Mouse (Mus musculus) kidney, embryonic 14.5 days (tissue): ENCODE data around the gene Mob3b. TPM values are rescaled to one million over a fixed set of nuclear protein-coding genes. Genes with fewer than 3 reads are reported as not detected.
"Not testable (repeated sequence)": the region's sequence is repeated elsewhere in the genome, so short reads cannot be mapped to it uniquely, and the experiment has no call there.

Source experiments
- ATAC-seq: fragments of 200-750 bp; cut with Nextera tagmentation; 2 replicates; pipeline ENCODE4 v1.8.0; 2017; ENCODE audit warnings: moderate number of reproducible peaks, mild to moderate bottlenecking, moderate TSS enrichment, moderate library complexity; ENCODE audit not compliant: low FRiP score, low TSS enrichment
- H3K27ac ChIP-seq: fragments of 300-500 bp; sonication (generic); 2 replicates; pipeline ENCODE4 v1.5.1; 2014; ENCODE audit warnings: low read depth, mild to moderate bottlenecking, low read length, moderate library complexity, mixed read lengths
- H3K27me3 ChIP-seq: fragments of 300-500 bp; sonication (generic); 2 replicates; pipeline ENCODE4 v1.6.1; 2014; ENCODE audit warnings: mild to moderate bottlenecking, low read length; ENCODE audit not compliant: control insufficient read depth, insufficient read depth
- H3K36me3 ChIP-seq: fragments of 300-500 bp; sonication (generic); 2 replicates; pipeline ENCODE4 v1.6.1; 2014; ENCODE audit warnings: low read length, mixed read lengths; ENCODE audit not compliant: control insufficient read depth, insufficient read depth
- H3K4me1 ChIP-seq: fragments of 300-500 bp; sonication (generic); 2 replicates; pipeline ENCODE4 v1.6.1; 2014; ENCODE audit warnings: low read length, mixed read lengths; ENCODE audit not compliant: control insufficient read depth, insufficient read depth
- H3K4me2 ChIP-seq: fragments of 300-500 bp; sonication (generic); replicated peaks from 2 replicates; pipeline ENCODE4 v1.6.1; 2014; ENCODE audit warnings: low read depth, mild to moderate bottlenecking, low read length
- H3K4me3 ChIP-seq: fragments of 300-500 bp; sonication (generic); 2 replicates; pipeline ENCODE4 v1.5.1; 2014; ENCODE audit warnings: mild to moderate bottlenecking, low read length
- H3K9ac ChIP-seq: fragments of 300-500 bp; sonication (generic); 2 replicates; pipeline ENCODE4 v1.6.1; 2014; ENCODE audit warnings: low read depth, mild to moderate bottlenecking, low read length, moderate library complexity
- H3K9me3 ChIP-seq: fragments of 300-500 bp; sonication (generic); 2 replicates; pipeline ENCODE4 v1.6.1; 2016; ENCODE audit warnings: low read length; ENCODE audit not compliant: control insufficient read depth
- WGBS: fragments of 180-500 bp; shearing (Covaris S2); extraction: QIAGEN DNeasy Blood & Tissue Kit; methylation state at CpG from one replicate; pipeline ENCODE4 v1.1.7; 2014; 5-methylcytosine and 5-hydroxymethylcytosine counted together
- polyA plus RNA-seq: library from polyadenylated mRNA; unstranded; fragments of >200 nt; fragmentation: Nextera tagmentation; extraction: Ambion mirVana; gene quantifications from 2 replicates; pipeline ENCODE4 v1.2.1, GENCODE M21; 2014

Gene Mob3b
- polyA plus RNA-seq, 1 experiment from 2014 or later: 13.3 TPM

DNA sequence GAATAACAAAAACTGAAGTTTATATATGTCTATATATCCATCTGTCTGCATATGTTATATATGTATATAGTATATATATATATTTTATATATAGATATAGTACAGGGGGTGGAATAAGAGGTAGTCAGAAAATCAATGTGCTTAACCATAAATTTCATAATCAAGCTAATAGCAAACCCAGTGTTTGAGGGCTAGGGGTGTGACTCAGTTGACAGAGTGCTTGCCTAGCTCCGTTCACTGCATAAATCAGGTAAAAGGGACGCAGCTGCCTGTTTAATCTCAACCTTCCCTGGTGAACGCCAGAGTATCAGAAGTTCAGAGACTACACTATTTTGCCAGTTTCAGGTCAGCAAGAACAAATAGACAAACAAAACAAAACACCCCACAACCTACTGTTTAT lies 255.7 kb downstream of the Mob3b start:
- not testable (repeated sequence) for H3K4me3 ChIP-seq, H3K9me3 ChIP-seq, H3K4me2 ChIP-seq, H3K36me3 ChIP-seq, H3K9ac ChIP-seq, H3K27ac ChIP-seq, ATAC-seq, H3K4me1 ChIP-seq, H3K27me3 ChIP-seq
- WGBS: 33% methylated on average over 3 of the region's 3 CpGs

GRCm38 (mm10) chr4:34901166-34901565 lies 256.1 kb downstream of the Mob3b start:
- Histone ChIP-seq H3K36me3 (no peaks in the 10 kb centered on the region), H3K4me3 (no peak overlapping the region), H3K4me2 (no peak overlapping the region), H3K9me3 (no peaks in the 10 kb centered on the region), H3K9ac (no peak overlapping the region), H3K27me3 (no peaks in the 10 kb centered on the region), H3K27ac (no peak overlapping the region), H3K4me1 (no peaks in the 10 kb centered on the region)
- WGBS: 84% methylated on average over 4 of the region's 4 CpGs
- no peak for ATAC-seq

GRCm38 (mm10) chr4:34900155-34900554 lies 257.1 kb downstream of the Mob3b start:
- Histone ChIP-seq H3K9me3 (no peaks in the 10 kb centered on the region), H3K4me2 (no peak overlapping the region), H3K27me3 (no peaks in the 10 kb centered on the region), H3K9ac (no peak overlapping the region), H3K4me3 (no peak overlapping the region), H3K36me3 (no peaks in the 10 kb centered on the region), H3K27ac (no peak overlapping the region), H3K4me1 (no peaks in the 10 kb centered on the region)
- 0 out of 2 replicates have a peak, but pooled peaks have one; percentile 43 for ATAC-seq
- WGBS: 44% methylated on average over 9 of the region's 9 CpGs

GRCm38 (mm10) chr4:34899322-34899721 lies 258.0 kb downstream of the Mob3b start:
- Histone ChIP-seq H3K4me3 (no peak overlapping the region), H3K9me3 (no peaks in the 10 kb centered on the region), H3K9ac (no peak overlapping the region), H3K27ac (no peak overlapping the region), H3K4me2 (no peak overlapping the region), H3K36me3 (no peaks in the 10 kb centered on the region), H3K4me1 (no peaks in the 10 kb centered on the region), H3K27me3 (no peaks in the 10 kb centered on the region)
- WGBS: 91% methylated on average over 1 of the region's 1 CpGs
- no peak for ATAC-seq

Other genes starting within 250 kb of the Mob3b start
- gene Ifnk, start 5.4 kb downstream of the Mob3b start, polyA plus RNA-seq: 0.55 TPM in 1 of 2 replicates, not detected in the other
- gene C9orf72, start 68.7 kb upstream of the Mob3b start, polyA plus RNA-seq: 9.9 and 13.8 TPM in 2 replicates